Mouse (Mus musculus) G1E (cell line): ENCODE data around the gene Ccdc124.

Experiments used
- CTCF ChIP-seq: IDR thresholded peaks from 2 replicates; pipeline ENCODE4 v1.5.1; 2012; ENCODE audit warnings: low read depth, low read length, inconsistent platforms, mixed read lengths
- GATA1 ChIP-seq: IDR thresholded peaks from 2 replicates; pipeline ENCODE4 v1.6.1; 2012; ENCODE audit warnings: borderline replicate concordance, low read length, inconsistent platforms, mixed read lengths
- POLR2AphosphoS5 ChIP-seq: IDR thresholded peaks from 2 replicates; pipeline ENCODE4 v1.6.1; 2012; ENCODE audit warnings: low read depth, low read length, inconsistent platforms; ENCODE audit not compliant: insufficient replicate concordance

DNA sequence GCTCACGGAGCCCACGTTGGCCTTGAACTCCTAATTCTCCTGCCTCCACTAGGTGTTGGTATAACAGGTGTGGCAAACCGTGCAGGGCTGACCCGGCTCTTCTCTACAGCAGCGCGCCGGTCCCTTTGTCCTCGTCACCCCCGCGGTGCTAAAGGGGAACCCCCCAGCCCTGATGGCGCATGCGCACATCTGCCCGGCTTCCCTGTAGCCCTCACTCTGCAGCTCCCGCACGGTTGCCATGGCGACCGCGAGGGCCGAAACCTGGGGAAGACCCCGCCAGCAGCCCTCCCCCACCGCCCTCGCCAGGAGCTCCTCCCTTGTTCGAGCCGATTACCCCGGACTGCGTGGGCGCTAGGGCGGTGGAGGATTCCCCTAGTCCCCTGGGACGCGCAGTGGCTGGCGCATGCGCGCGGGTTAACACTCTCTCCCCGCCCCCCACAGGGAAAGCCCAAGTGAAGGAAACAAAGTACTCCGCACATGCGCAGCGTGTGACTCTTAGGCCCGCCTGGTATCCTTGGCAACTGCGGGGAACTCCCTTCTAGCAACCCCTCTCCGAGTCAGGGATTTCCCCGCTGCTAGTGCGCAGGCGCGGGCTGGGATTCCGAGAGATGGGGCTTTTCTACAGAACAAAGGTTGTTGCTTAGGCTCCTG is 8.3 kb downstream of the Ccdc124 start:
- TF ChIP-seq CTCF = no peak
- no peak for TF ChIP-seq GATA1
- no peak for TF ChIP-seq POLR2AphosphoS5
